Mouse (Mus musculus) thymus, adult 18-20 months (tissue): ENCODE results near the gene Rgs3.
A peak's percentile ranks its signal among the peaks of the same experiment; 100 is the strongest.

Experiments used
- DNase-seq, 2 experiments: peaks; one replicate each; pipeline ENCODE4 v3.0.0; 2022; ENCODE audit warnings: mixed read lengths in 2 of 2

Gene Rgs3

DNA sequence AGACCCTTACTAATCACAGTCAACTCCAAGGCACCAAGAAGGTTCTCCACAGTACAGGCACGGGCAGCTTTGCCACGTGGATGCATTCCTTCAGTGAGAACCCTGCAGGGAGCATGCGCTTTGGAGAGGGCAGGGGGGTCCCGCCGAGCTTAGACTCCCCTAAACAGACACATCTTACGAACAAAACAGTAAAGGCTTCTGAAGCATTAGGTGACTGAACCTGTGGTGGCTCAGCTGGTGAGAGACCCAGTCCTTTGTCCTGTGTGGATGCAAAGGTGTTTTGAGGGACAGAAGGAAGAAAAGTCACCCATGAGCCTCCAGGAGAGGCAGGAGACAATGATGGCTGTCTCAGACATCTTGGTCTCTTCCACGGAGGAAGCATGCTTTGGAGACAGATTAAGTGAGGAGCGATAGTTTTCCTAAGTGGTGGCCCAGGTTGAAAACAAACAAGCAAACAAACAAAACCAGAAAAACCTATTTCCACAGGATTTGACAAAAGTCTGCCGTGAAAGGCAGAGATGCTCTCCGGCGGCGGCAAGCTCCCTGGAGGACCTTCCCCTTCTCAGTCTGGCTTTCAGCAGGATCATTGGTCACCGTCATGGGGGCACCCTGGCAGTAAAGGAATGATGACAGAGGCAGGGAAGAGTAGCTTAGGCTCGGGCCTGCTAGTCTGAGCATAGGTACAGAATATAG is 100.4 kb downstream of the Rgs3 start:
- no peak for DNase-seq

DNA sequence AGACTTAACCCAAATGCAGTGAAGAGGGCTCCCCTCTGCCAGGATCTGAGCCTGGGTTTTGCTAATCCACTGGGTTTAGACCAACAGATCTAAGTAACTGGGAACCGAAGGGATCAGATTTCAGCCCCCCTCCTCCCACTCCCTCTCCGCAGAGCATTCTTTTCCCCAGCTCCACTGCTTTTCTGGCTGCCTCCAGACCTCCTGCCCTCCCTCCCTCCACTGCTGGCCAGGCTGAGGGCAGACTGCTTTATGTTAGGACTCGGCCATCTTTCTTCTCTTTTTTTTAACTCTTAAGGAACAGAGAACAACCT is 100.9 kb downstream of the Rgs3 start:
- no peak for DNase-seq

DNA sequence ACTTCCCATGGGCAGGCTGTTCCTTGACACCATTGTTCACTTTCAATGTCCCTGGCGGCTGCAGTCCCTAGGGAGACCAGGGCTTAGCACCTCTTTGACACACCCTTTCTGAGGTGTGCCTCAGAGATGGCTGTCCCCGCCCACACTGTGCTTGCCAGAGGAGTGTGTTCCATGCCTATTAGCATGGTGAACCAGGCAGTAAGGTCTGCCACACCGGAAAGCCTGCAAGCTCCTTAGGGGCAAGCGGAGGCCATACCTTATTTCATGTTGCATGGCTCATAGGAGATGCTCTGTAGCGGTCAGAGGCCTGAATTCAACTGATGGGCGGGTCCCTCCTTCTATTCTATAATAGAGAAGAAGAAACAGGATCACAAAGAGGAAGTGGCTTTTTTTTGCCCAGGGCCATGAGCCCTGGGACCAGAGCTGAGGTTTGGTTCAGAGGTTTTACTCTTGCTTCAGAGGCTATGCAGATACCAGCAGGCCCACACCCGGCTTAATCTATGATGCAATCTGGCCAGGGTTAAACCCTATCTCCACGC is 101.7 kb downstream of the Rgs3 start:
- no peak for DNase-seq

DNA sequence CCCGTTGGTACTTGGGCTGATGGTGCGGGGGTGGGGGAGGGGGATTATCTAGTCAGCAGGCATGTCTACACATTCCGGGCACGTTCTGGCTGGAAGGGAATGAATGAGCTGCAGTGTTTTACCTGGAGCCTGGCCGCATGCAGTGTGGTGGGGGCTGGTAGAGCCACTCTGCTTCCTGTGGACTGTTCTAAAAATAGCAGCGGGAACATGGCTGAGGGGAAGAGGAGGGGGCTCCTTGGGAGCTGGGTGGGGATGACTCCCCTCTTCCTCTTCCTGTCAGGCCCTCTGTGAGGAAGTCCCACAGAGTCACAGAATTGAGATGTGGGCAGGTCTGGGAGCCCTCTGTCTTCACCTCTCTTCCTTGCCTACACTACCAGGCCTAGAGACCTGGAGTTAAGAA is 103.7 kb downstream of the Rgs3 start:
- DNase-seq: peak; percentile 33 to 41

DNA sequence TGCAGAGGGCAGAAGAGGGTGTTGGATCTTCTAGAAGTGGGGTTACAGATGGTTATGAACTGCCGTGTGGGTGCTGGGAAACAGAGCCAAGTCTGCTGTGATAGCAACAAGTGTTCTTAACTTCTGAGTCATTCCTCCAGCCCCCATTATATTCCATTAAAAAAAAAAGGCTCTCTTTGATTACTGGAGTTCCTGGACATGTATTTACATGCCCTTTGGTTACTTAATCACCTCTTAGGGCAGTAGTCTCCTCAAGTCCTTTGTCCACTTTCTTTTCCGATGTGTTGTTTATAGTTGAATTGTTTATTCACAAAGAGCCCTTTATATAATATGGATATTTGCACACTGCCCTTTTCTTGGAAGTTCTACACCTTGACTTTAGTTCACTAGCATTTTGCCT is 106.2 kb downstream of the Rgs3 start:
- no peak for DNase-seq

DNA sequence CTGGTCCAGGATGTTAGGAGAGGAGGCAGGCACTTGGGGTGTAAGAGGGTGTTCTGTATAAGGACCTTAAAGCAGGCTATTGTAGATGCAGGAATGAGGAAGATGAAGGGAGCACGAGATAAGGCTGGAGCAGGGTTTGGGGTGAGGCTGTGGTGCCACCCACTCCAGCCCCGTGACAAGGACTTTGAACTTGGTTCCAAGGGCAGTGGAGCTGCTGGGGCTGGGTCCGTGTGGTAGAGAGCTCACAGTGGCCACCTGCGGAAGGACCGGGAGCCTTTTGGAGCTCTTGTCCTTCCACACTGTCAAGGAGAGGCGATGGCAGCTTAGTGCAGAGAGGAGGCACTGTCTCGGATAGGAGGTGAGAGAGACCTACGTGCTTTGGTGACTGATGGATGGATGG is 109.0 kb downstream of the Rgs3 start:
- no peak for DNase-seq

DNA sequence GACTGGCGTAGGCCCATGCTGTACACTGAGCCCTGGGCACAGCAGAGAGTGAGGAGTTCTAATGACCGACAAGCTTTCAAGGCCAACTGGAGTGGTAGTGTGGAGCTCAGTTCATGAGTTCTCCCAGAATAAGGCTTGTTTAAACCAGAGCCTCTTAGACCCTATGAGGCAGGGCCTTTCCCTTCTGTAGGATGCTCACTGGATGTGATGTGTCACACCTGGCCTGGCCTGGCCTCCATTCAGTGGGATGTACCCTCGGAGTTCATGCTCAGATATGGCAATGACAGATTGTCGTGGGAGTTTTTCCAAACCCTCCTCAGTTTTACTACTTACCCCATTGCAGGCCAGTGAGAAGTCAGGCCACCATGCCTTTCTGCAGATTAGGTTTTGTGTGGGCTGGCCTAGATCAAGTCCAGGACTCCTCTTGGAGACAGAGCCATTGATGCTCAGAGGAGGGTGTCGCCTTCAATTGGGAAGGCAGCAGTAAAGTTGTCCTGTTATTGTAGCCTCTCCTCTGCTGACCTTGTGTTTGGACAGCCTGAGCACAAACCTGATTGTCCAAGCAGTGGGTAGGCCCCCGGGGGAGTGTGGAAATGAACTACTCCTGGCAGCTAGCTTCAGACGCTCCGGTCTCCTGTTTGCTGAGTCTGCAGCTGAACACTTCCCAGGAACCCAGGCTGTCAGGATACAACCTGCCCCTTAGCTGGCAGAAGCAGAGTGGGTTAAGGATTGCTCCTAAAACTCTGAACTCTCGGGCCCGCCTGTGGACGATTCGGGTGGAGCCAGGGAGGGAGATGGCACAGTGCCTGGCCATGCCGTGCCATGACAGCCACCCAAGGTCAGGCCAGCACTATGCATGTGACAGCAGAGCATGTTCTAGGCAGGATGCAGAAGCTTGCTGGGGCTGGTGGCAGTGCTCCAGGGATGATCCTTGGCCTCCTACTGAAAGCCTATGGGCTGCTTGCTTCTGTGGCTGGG is 109.7 kb downstream of the Rgs3 start:
- no peak for DNase-seq

DNA sequence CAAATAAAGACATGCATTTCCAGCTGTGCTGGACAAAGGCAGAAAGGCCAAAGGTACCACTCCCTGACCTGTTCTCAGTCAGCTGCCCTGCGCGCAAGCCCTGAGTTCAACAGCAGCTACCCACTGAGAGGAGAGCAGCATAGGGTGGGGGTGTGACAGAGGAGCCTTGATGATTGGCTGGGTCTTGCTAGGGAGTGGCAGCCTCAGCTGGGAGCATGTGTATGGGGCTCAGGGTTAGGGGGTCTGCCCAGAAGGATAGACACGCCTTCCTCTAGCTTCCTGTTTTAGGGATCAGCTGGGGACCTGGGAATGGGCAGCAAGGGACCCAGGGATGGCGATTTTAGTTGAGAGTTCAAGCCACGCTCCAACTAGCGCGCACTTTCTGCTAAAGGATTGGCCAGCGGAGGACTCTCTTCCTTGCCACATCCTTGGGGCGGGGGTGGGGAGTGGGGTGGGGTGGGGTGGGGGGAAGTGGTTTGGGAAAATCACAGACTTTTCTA is 113.9 kb downstream of the Rgs3 start:
- no peak for DNase-seq

DNA sequence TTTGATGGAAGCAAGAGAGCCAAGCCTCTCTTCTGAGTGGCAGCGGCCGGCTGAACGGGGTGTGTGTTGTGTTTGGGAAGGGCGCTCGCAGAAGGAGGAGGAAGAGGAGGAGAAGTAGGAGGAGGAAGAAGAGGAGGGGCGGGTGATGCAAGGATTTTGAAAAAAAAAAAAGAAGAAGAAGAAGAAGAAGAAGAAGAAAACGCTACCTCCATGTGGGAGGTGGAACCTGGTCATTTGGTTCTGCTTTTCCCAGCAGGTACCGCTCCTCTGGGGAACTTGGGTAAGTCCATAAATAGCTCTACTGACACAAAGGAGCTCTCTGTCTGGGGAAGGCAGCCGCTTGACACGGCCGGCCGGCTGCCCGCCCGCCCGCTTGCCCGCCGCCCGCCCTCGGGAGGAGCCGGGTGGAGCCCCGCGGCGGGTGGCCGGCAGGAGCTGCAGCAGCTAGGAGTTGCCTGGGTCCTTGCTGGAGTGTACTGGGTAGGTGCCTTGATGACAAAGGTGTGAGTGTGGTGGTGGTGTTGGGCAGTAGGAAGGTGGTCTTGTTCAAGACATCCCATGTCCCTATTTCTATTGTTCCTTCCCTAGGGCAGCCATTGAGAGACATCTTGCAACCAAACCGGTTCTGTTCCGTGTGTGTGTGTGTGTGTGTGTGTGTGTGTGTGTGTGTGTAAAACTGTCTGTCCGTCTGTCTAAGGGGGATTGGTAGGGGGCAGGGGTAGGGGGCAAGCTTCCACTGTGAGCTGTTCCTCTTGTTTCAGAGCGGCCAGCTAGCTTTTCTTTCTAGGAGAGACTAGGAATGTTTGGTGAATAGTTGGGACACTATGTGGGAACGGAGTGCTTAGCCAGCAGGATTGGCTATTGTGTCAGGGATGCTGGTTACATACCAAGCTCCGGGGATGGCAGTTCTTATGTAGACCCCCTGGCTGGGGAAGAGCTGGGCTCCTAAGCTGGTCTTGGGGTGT is 114.7 kb downstream of the Rgs3 start:
- no peak for DNase-seq

DNA sequence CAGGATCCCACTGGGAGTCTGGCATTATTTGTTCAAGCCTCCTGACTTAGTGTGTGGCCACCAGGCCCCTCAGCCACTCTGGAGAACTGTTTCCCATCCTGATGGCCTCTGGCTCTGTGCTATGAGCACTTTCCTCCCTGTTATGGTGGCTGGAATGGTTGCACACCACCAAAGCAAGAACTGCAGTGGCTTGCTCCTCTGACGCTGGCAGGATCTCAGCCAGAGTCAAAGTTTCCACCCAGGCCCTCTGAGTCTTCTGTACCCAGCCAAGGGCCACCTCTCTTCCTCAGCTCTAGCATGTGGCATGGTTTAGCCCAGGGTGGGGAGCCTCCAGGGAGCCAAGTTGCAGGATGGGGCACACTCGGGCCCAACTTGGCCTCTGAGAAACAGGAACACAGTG is 115.7 kb downstream of the Rgs3 start:
- no peak for DNase-seq

DNA sequence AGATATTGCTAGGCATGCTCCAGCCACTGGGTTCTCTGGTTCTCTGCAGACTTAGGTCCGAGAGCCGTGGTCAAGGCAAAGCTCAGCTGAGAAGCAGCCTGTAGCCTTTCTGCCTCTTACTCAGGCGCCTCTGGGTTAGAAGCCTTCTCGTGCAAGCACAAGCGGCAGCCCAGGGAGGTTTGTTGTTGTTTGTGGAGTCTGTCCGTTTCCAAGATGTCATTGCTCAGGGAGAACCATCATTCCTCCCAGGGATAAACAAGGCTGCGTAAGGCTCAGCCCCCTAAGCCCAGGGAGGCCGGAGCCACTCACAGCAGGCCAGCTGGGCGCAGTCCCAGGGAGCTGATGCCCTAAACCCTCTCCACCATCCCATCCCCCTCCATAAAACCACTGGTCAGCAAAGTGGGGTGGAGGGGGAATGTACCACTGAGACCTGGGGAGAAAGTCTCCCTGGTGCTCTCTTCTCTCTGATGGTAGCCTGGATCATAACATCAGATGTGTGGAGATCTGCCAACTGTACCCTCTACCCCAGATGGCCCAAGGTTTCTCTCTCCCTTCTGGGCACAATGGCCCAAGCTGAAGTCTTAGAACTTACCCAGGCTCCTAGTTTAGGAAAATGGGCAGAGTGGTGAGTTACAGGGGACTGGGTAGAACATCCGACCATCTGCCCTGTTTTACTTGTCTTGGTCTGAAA is 117.5 kb downstream of the Rgs3 start:
- no peak for DNase-seq

DNA sequence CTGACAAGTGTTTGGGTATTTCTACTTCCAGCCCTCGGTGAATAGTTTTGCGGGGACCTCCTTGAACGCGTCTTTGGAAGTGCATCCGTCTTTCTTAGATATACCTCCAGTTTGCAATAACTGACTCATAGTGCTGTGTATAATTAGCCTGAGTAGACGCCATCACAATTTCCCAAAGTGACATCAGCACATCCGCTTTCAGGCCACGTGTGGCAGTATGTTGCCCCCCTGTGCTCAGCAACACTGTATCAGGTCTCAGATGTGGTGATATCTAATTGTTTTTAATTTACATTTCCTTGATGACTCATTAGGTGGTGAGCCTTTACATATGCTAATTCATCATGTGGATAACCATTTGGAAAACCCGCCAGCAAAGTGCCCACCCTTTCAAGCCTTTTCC is 119.5 kb downstream of the Rgs3 start:
- DNase-seq: no peak

DNA sequence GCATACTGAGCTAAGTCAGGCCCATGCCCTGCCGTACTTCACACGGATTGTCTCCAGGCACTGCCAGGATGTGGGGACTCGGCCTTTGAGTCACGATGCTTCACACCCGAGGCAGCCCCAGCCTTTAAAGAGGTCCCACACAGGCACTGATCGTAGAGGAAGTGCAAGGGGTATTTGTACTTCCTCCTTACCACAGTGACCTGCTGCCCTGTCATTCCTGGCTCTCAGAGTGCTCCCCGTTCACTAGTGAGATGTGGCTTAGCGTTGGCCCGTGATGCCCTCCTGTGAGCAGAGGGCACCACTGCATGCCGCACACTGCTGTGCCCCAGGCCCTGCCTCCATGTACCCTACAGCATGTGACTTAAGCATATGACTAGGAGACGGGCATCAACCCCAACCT is 121.8 kb downstream of the Rgs3 start:
- DNase-seq: no peak

DNA sequence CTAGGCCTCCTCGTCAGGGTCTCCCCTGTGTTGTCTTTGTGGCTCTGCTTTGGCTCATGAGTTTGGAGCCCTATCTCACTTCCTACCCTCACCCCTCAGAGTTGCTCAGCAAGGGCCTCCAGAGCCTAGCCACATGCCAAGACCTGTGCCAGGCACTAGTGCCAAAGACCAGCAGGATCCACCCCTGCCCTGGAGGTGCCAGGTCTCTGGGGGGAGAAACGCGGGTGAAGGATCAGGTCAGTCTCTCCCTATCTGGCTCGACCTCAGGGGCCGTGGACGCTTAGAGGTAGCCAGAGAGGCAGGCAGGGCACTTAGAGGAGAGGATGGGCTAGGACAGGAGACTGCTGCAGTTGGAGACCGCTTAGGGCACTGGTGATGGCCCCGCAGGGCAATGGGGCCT is 122.7 kb downstream of the Rgs3 start:
- DNase-seq: no peak

DNA sequence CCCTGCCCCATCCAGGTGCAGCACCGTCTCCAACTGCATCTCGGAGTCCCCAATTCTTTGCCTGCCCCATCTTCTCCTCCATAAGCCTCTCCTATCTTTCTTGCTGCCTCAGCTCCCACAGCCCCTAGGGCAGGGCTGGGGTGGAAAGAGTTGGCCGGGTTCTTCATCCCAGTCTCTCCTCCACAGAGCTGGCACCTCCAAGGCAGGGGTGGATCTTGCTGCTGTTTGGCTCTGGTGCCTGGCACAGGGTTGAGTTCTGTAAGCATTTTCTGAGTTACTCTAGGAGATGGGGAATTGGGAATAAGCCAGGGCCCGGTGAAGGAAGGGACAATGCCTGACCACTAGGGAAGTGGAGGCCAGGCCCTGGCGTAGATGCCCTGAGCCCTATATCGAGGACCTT is 123.5 kb downstream of the Rgs3 start:
- DNase-seq: no peak

DNA sequence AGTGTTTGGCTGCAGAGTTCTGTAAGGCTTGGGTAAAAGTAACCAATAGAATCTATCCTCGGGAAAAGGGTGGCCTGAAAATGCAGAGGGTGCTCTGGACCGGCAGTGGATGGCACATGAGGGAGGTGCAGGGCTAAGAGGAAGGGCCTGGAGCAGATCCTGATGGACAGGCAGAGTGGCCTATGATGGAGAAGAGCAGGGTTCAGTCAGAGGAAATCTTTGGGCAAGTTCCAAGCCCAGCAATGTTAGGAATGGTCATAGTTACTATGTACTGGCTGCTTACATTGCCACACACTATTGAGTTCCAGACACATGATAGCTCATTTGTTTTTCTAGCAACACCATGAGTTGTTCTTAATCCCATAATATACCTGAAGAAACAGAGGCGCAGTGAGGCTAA is 124.7 kb downstream of the Rgs3 start:
- no peak for DNase-seq

DNA sequence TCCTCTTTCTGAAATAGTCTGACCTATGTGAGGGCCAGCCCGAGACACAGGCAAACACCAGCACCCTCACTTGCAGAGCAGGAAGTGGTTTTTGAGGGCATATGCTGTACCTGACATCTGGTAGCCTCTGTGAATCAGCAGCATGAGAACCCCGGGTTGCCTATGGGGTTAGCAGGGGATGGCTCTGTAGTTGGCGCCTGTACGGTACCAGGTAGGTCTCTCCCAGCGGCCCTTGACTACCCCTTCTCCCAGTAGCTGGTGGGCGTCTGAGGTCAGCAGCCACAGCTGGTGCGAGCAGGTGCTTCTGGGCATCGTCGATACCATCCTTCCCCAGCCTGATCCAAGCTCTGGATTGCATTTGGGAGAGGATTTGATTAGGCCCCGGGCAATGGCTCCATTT is 125.6 kb downstream of the Rgs3 start:
- DNase-seq: peak; percentile 43 to 69

DNA sequence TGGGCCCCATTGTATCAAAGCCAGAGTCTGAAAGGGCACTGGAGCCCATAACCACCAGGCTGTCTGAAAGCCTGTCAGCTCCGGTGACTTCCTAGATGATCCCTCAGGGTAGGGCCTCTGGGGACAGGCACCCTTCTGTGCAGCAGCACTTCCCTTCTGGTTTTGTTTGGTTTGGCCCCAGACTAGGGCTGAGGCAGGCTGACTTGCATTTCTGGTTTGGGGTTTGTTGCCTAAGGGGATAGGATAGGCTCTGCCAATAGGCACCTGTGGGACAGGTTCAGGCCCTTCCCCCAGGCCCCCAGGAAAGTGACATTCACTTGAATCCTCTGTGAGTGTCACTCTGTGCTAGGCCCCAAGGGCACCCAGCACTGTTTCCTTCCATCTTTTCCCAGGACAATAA is 127.1 kb downstream of the Rgs3 start:
- no peak for DNase-seq

DNA sequence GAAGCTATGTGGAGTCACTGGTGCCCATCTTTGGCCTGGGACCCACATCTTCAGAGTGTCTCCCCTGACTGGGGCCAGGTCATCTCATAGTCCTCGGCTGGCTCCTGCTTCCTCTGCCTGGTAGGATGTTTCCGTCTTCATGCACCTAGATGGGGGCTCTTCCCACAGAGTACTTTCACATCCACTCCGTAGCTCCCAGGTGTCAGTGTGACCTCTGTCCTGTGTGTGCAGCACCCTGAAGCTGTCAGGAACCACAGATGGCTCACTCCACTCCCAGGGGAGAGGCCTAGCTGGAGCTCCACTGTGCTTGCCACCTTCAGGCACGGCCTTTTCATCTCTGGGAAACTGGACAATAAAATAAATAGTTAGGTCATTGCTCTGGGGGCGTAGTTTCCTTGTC is 128.5 kb downstream of the Rgs3 start:
- no peak for DNase-seq

DNA sequence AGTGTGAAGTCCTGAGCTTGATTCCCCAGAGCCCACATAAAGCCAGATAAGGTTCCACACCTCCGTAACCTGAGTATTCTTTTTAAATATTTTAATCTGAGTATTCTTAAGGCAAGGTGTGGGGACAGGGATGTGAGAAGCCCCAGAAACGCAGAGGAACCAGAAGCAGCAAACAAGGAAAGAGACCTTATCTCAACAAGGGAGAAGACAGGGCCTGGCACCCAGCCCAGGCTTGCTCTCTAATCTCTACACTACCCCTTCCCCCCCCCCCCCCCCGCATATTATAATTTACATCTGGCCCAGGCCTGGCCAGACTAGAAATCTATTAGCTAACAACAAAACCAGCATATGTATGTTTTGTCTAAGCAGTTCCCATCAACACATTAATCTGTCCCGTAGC is 131.3 kb downstream of the Rgs3 start:
- DNase-seq: no peak

DNA sequence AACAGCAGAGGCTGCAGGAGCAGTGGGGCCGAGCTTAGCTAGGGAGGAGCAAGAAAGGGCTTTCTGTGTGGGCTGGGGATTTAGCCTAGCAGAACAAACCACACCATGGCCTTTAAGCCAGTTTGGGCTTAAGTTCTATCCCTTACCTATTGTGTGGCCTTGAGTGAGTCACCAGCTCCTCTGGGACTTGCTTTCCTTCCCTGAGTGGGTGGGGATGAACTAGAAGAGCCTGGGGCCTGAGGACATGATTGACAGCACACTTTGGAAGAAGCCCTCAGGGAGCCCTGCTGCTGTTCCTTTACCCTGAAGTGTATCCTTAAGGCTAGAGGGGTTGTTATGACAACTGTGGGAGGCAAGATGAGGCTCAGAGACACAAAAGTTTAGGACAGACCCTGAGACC is 132.0 kb downstream of the Rgs3 start:
- DNase-seq: no peak

DNA sequence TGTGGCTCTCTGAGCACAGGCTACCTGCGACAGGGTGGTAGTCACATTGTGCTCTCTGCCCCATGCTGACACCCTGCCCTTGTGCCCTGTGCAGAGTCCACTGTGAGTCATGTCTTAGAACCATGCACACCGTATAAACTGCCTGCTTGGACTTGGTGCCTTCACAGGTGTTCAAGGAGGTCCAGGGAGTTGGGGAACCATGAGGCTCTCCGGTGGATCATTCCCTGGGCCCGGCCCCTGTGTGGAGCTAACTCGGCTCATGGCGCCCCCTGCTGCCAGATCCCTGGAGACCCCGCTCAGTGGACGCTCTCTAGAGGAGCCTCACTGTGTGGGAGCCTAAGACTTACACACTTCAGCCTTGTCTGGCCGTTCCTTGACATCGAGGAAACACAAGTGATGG is 134.2 kb downstream of the Rgs3 start:
- no peak for DNase-seq
